Mouse (Mus musculus) limb, embryonic 13.5 days (tissue): ENCODE data around the gene Slc6a16. TPM values are rescaled to one million over a fixed set of nuclear protein-coding genes. Genes with fewer than 3 reads are reported as not detected.

ENCODE experiments used
- ATAC-seq: fragments of 200-750 bp; cut with Nextera tagmentation; 2 replicates; pipeline ENCODE4 v1.8.0; 2017; ENCODE audit warnings: low read depth, moderate number of reproducible peaks, moderate TSS enrichment; ENCODE audit not compliant: low FRiP score
- H3K27ac ChIP-seq: fragments of 300-500 bp; sonication (generic); 2 replicates; pipeline ENCODE4 v1.5.1; 2015; ENCODE audit warnings: inconsistent platforms, mild to moderate bottlenecking, moderate library complexity
- H3K27me3 ChIP-seq: fragments of 300-500 bp; sonication (generic); 2 replicates; pipeline ENCODE4 v1.6.1; 2015; ENCODE audit warnings: mild to moderate bottlenecking, inconsistent platforms
- H3K36me3 ChIP-seq: fragments of 300-500 bp; sonication (generic); 2 replicates; pipeline ENCODE4 v1.6.1; 2015; ENCODE audit warnings: inconsistent platforms, mild to moderate bottlenecking, moderate library complexity
- H3K4me1 ChIP-seq: fragments of 300-500 bp; sonication (generic); 2 replicates; pipeline ENCODE4 v1.6.1; 2015; ENCODE audit warnings: inconsistent platforms
- H3K4me2 ChIP-seq: fragments of 300-500 bp; sonication (generic); replicated peaks from 2 replicates; pipeline ENCODE4 v1.6.1; 2015; ENCODE audit warnings: inconsistent platforms, mild to moderate bottlenecking, moderate library complexity
- H3K4me3 ChIP-seq: fragments of 300-500 bp; sonication (generic); 2 replicates; pipeline ENCODE4 v1.5.1; 2015; ENCODE audit warnings: moderate library complexity, mild to moderate bottlenecking, inconsistent platforms
- H3K9ac ChIP-seq: fragments of 300-500 bp; sonication (generic); 2 replicates; pipeline ENCODE4 v1.6.1; 2015; ENCODE audit warnings: mild to moderate bottlenecking, inconsistent platforms
- H3K9me3 ChIP-seq: fragments of 300-500 bp; sonication (generic); 2 replicates; pipeline ENCODE4 v1.6.1; 2016; ENCODE audit warnings: inconsistent platforms
- WGBS: fragments of 180-500 bp; shearing (Covaris S2); methylation state at CpG from one replicate; pipeline ENCODE4 v1.1.7; 2015; 5-methylcytosine and 5-hydroxymethylcytosine counted together
- polyA plus RNA-seq: library from polyadenylated mRNA; unstranded; fragments of >200 nt; fragmentation: Nextera tagmentation; extraction: Ambion mirVana; gene quantifications from 2 replicates; pipeline ENCODE4 v1.2.1, GENCODE M21; 2015

Gene Slc6a16
- polyA plus RNA-seq, 1 experiment from 2014 or later = 0.28 TPM

DNA sequence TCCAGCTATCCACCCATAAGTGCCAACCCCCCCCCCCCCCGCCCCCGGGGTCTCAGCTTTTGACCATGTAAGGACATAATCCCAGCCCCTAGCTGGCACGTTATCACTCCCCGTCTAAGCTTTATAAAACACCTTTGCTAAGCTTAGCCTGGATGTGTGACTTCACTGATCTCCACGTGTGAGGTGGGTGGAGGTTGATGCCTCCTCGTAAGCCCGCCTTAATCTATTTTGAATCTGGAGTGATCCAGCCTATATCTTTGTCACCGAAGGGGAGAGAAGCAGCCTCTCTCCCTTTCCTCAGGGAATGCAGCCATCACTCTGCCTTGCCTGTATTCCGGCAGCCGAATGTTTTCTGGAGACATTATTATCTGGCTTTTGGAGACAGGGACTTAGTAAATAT lies 38.2 kb upstream of the Slc6a16 start:
- H3K9me3 ChIP-seq = no peaks in the 10 kb centered on the region
- H3K9ac ChIP-seq = no peak overlapping the region
- no peak for ATAC-seq
- no peak overlapping the region for H3K27ac ChIP-seq
- no peak overlapping the region for H3K4me3 ChIP-seq
- H3K4me1 ChIP-seq = no peaks in the 10 kb centered on the region
- no peak overlapping the region for H3K4me2 ChIP-seq
- 43% methylated on average over 10 of the region's 10 CpGs for WGBS
- H3K27me3 ChIP-seq = peaks cover 12% of the 10 kb centered on the region; the same call in 1 of the 2 replicates
- H3K36me3 ChIP-seq = no peaks in the 10 kb centered on the region

DNA sequence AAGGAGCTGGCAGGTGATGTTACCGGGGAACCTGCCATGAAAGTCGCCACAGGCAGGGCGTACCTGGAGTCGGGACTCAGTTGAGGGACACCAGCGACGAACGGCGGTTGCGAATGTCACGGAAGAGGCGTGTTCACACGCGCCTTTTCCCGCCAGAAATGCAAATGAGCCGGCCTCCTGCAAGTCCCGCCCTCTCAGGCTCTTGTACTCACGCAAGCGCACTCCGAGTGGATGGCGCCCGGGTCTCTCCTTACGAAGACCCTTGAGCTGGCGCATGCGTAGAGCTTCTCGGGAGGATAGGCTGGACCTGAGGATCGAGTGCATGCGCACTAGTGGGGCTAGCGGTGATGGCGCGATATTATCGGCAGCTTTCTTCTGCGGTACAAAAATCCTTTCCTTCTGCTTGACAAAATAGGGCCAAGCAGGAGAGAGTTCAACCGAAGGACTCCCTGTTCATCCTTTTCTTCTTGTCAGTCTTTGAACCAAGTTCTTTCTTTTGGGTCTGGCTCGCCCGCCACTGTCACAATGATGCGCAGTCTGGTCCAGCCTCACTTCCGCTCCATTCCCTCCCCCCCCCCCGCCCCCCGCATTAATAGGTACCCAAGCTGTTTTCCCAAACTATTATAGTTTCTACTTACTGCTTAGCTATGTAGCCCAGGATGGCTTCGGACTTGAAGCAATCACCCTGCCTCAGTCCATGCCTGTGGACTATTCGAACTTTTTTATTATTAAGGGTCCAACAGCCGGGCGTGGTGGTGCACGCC lies 36.3 kb upstream of the Slc6a16 start, which contains the start of gene Ccdc155:
Gene Ccdc155, minus strand, starts transcription at position 513 of the 764 bp plus-strand sequence.
- WGBS = 8% methylated on average over 44 of the region's 44 CpGs
- Histone ChIP-seq H3K27ac (peak within 1 kb of the TSS; percentile 56; the same call in 1 of the 2 replicates), H3K9me3 (0 out of 2 replicates have a peak, but pooled peaks cover 6% of the 10 kb centered on the region), H3K36me3 (no peaks in the 10 kb centered on the region), H3K4me2 (peak within 1 kb of the TSS; percentile 66), H3K9ac (peak within 1 kb of the TSS; percentile 53), H3K27me3 (peaks cover 17% of the 10 kb centered on the region), H3K4me3 (peak within 1 kb of the TSS; percentile 49), H3K4me1 (no peaks in the 10 kb centered on the region)
- peak; percentile 97 for ATAC-seq

DNA sequence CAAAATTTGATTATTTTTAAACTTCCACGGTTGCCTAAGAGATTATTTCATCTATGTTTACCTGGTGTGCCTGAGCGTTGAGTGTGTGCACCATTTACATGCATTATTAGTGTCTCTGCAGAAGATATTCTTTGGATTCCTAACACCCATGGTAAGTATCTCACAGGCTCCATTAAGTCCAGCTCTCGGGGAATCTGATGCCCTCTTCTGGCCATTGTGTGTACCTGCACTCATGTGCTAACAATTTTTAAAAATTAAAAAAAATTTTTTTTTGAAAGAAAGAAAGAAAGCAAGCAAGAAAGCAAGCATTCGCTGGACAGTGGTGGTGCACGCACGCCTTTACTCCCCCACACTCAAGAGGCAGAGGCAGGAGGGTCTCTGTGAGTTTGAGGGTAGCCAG lies 32.6 kb upstream of the Slc6a16 start:
- Histone ChIP-seq H3K36me3 (no peaks in the 10 kb centered on the region), H3K4me2 (no peak overlapping the region), H3K9ac (no peak overlapping the region), H3K27me3 (peaks cover 41% of the 10 kb centered on the region), H3K27ac (no peak overlapping the region), H3K9me3 (0 out of 2 replicates have a peak, but pooled peaks cover 6% of the 10 kb centered on the region), H3K4me3 (no peak overlapping the region), H3K4me1 (peaks cover 5% of the 10 kb centered on the region; the same call in 1 of the 2 replicates)
- ATAC-seq = no peak
- WGBS = 80% methylated on average over 6 of the region's 6 CpGs

DNA sequence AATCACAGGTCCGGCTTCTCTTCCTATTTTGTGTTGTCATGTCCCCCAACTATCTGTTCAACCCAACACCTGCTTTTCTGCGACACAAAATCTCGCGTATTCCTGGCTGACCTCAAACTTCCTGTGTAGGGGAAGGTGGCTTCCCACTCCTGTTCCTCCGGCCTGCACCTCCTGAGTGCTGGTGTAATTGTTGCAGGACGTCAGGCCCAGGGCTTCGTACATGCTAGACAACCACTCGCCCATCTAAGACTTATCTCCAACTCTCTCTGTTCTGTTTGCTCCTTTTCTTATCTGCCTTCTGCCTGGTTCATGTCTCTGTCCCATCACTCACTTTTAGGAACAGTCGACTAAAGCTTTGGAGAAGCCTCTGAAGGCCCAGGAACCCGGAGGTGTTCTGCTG lies 29.8 kb upstream of the Slc6a16 start:
- 67% methylated on average over 10 of the region's 10 CpGs for WGBS

DNA sequence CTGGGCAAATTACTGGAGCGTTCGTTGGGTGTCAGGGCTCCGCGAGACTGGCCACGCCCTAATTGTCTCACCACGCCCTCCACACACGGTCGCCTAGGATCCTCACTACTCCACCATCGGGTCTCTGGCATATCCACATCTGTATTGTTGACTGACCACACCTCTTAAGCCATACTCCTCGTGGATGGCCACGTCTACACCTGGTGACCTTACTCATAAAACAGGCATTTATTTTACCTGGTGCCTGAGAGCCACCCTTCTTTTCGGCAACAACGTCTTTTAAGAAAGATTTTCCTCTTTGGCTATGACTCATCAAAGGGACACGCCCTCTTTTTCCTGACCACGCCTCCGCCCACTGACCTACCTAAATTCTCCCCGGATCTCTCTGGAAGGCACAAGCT lies 29.0 kb upstream of the Slc6a16 start, which contains the start of gene Dkkl1:
Gene Dkkl1, minus strand, starts transcription at position 297 of the 401 bp plus-strand sequence.
- Histone ChIP-seq H3K9ac (no peak within 1 kb of the TSS), H3K27ac (no peak within 1 kb of the TSS), H3K27me3 (peaks cover 47% of the 10 kb centered on the region), H3K4me3 (peak within 1 kb of the TSS; percentile 16), H3K4me2 (peak within 1 kb of the TSS; percentile 36), H3K4me1 (peaks cover 12% of the 10 kb centered on the region), H3K9me3 (0 out of 2 replicates have a peak, but pooled peaks cover 6% of the 10 kb centered on the region), H3K36me3 (no peaks in the 10 kb centered on the region)
- 5% methylated on average over 17 of the region's 17 CpGs for WGBS
- no peak for ATAC-seq

More for the DNA sequence above, 29.8 kb upstream of the Slc6a16 start:
- Histone ChIP-seq H3K27me3 (peaks cover 47% of the 10 kb centered on the region), H3K36me3 (no peaks in the 10 kb centered on the region), H3K4me2 (no peak overlapping the region), H3K4me1 (peaks cover 12% of the 10 kb centered on the region), H3K9ac (no peak overlapping the region), H3K4me3 (no peak overlapping the region), H3K27ac (no peak overlapping the region), H3K9me3 (0 out of 2 replicates have a peak, but pooled peaks cover 6% of the 10 kb centered on the region)
- ATAC-seq = no peak

DNA sequence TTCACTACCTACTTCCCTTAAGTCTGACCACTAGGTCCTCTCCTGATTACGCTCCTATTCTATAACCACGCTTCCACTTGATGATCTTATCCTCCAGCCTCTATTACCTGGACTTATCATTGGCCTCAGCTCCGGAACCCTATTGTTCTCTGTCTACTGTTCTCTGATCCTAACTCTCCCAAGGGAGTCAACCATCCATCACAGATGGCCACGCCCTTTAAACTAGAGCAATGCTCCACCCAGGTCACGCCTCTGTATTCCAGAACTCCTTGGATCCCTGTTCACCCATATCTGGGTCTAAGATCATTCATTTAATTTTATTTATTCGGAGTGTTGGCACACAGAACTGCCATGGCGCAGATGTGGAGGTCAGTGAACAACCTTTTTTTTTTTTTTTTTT lies 28.5 kb upstream of the Slc6a16 start:
- Histone ChIP-seq H3K4me3 (no peak overlapping the region), H3K4me1 (peaks cover 17% of the 10 kb centered on the region), H3K9ac (no peak overlapping the region), H3K9me3 (0 out of 2 replicates have a peak, but pooled peaks cover 6% of the 10 kb centered on the region), H3K27me3 (peaks cover 47% of the 10 kb centered on the region), H3K27ac (no peak overlapping the region), H3K4me2 (peak overlapping the region; percentile 36; the same call in 1 of the 2 replicates), H3K36me3 (peaks cover 4% of the 10 kb centered on the region)
- ATAC-seq = no peak
- 74% methylated on average over 7 of the region's 7 CpGs for WGBS

DNA sequence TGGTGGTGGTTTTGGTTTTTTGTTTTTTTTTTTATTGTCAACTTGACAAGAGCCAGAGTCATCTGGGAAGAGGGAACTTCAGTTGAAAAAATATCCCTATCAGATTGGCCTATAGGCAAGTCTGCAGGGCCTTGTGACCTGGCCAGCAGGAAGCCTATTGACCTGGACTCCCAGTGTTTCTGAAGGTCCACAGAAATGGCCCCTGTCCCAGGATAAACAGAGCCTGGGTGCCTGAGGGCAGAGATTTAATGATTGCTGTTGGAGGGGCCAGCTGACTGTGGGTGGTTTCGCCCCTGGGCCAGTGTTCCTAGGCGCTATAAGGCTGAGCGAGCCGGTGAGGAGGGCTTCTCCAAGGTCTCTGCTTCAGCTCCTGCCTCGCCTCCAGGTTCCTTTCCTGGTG lies 27.2 kb upstream of the Slc6a16 start:
- WGBS = 54% methylated on average over 5 of the region's 5 CpGs
- H3K4me1 ChIP-seq = peaks cover 31% of the 10 kb centered on the region
- H3K27ac ChIP-seq = no peak overlapping the region
- H3K36me3 ChIP-seq = peaks cover 18% of the 10 kb centered on the region
- no peak for ATAC-seq
- no peak overlapping the region for H3K4me3 ChIP-seq
- peaks cover 45% of the 10 kb centered on the region for H3K27me3 ChIP-seq
- H3K9me3 ChIP-seq = no peaks in the 10 kb centered on the region
- H3K9ac ChIP-seq = no peak overlapping the region
- no peak overlapping the region for H3K4me2 ChIP-seq

DNA sequence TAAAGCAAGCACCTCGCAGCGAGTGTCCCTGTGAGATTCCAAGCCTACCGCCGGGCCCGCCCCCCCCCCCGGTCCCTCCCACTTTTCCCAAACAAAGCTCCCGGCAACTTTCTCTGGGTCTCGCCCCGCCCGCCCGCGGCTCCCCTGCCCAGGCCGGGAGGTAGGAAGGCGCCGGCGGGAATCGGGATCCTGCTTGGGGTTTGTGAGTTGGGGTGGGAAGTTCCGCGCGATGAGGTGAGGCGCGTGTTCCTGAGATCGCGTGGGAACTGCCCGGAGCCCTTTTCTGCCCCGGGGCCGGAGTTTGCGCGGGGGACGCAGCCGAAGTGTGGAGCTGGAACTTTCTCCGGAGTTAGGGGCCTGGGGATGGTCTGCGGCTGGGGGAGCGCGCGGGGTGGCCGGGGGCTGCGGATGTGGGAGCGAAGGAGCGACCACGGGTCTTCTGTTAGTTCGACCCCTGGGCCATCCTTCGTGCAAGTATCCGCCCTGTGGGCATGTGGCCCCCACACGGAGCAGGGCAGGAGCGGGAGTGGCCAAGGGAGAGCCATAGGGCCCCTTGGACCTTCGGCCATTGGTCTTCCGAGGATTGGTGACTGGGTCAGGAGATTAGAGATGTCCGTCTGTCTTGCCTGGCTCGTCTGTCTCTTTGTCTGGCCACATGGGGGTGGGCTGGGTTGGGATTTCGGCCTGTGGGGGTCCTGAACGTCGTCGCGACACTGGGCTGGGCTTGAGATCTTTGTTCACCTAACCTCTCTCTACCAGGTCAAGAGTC lies 25.0 kb upstream of the Slc6a16 start, which contains the start of gene Tead2:
Gene Tead2, plus strand, starts transcription at position 81 of the 769 bp plus-strand sequence.
- Histone ChIP-seq H3K27me3 (peaks cover 26% of the 10 kb centered on the region), H3K9ac (peak within 1 kb of the TSS; percentile 99), H3K27ac (peak within 1 kb of the TSS; percentile 99), H3K36me3 (peaks cover 39% of the 10 kb centered on the region), H3K4me3 (peak within 1 kb of the TSS; percentile 88), H3K4me1 (peaks cover 45% of the 10 kb centered on the region), H3K9me3 (no peaks in the 10 kb centered on the region), H3K4me2 (peak within 1 kb of the TSS; percentile 96)
- ATAC-seq = peak; percentile 51
- under 1% methylated on average over 55 of the region's 55 CpGs for WGBS

DNA sequence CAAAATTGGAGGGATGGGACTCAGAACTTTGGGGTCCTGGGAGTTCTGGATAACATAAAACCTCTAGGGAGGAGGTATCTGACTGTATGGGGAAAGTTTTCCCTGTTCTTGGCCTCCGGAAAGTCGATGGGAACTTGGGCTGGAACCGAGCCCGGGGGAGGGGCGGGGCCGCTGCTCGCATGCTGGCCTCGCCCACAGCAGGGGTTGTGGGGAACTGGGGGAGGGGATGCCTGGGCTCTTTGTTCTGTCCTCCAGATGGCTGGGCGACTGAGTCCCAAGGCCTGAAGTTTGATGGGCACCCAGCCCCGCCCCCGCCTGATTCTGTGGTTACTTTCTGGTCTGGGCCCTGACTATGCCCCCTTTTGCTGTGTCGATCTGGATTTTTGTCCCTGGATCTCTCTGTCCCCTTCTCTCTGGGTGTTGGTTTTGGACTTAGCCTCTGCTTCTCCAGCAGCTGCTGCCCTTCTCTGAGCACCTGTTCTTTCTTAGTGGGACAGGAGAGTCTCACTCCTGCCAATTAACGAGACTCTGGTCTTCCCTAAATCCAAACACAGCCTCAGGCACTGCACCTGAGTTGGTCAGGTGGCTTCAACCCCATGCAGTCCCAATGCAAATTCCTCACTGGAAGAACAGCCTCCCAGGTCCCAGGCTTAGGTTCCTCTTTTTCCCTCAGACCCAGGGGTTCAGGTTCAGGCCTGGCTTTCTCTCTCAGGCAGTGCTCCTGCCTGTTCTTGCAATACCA lies 24.3 kb upstream of the Slc6a16 start:
- Histone ChIP-seq H3K4me3 (peak overlapping the region; percentile 88), H3K4me1 (peaks cover 43% of the 10 kb centered on the region), H3K9ac (peak overlapping the region; percentile 99), H3K27ac (peak overlapping the region; percentile 99), H3K36me3 (peaks cover 47% of the 10 kb centered on the region), H3K27me3 (peaks cover 19% of the 10 kb centered on the region), H3K4me2 (peak overlapping the region; percentile 96), H3K9me3 (no peaks in the 10 kb centered on the region)
- ATAC-seq = peak; percentile 86
- WGBS = 2% methylated on average over 13 of the region's 13 CpGs

DNA sequence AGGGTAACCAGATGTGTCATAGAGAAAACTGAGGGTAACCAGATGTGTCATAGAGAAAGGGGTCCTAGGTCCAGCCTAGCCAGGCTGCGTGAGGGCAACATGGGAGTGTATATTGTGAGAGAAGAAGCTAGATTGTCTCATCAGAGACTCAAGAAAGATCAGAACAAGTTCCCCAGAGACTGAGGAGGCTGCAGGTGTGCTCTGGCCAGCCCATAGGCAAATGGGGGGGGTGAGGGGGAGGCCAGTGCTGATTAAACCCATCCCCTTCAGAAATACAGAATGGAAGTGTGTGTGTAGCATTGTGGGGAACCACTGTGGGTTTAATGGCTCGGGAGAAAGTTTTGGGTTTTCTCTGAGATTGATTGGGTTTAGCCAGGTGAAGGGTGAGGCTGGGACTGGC lies 19.2 kb upstream of the Slc6a16 start:
- no peak overlapping the region for H3K9ac ChIP-seq
- peaks cover 97% of the 10 kb centered on the region for H3K36me3 ChIP-seq
- no peak overlapping the region for H3K4me3 ChIP-seq
- H3K9me3 ChIP-seq = no peaks in the 10 kb centered on the region
- no peak for ATAC-seq
- H3K27ac ChIP-seq = no peak overlapping the region
- no peaks in the 10 kb centered on the region for H3K27me3 ChIP-seq
- peaks cover 33% of the 10 kb centered on the region for H3K4me1 ChIP-seq
- no peak overlapping the region for H3K4me2 ChIP-seq
- 86% methylated on average over 2 of the region's 2 CpGs for WGBS

DNA sequence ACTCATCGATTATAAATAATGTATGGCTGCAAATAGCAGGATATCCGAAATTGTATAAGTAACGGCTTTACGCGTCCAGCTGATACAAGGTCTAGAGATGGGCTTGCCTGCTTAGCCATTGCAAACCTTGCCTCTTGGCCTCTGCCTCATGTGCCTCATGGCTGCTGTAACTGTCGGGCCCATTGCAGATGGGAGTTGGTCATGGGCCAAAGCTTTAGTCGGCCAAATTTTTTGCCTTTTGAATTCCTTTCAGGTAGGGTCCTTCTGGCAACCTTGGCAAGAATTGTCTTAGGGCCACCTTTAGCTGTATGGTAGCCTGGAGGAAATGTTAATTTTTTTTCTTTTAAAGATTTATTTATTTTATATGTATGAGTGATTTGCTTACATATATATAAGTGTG lies 16.1 kb upstream of the Slc6a16 start:
- Histone ChIP-seq H3K4me3 (no peak overlapping the region), H3K4me1 (peaks cover 6% of the 10 kb centered on the region), H3K36me3 (peaks cover 99% of the 10 kb centered on the region), H3K9ac (no peak overlapping the region), H3K9me3 (no peaks in the 10 kb centered on the region), H3K27me3 (no peaks in the 10 kb centered on the region), H3K4me2 (no peak overlapping the region), H3K27ac (no peak overlapping the region)
- WGBS = 94% methylated on average over 7 of the region's 7 CpGs
- no peak for ATAC-seq
